Mouse (Mus musculus): ENCODE measurements at regions not wholly inside any gene's neighbourhood (a gene's known extent, or its start where the extent isn't known, plus 50 kb on each side); places are given as distances from the start of the nearest gene placed in this dataset.
A peak's percentile ranks its signal among the peaks of the same experiment; 100 is the strongest.

DNA sequence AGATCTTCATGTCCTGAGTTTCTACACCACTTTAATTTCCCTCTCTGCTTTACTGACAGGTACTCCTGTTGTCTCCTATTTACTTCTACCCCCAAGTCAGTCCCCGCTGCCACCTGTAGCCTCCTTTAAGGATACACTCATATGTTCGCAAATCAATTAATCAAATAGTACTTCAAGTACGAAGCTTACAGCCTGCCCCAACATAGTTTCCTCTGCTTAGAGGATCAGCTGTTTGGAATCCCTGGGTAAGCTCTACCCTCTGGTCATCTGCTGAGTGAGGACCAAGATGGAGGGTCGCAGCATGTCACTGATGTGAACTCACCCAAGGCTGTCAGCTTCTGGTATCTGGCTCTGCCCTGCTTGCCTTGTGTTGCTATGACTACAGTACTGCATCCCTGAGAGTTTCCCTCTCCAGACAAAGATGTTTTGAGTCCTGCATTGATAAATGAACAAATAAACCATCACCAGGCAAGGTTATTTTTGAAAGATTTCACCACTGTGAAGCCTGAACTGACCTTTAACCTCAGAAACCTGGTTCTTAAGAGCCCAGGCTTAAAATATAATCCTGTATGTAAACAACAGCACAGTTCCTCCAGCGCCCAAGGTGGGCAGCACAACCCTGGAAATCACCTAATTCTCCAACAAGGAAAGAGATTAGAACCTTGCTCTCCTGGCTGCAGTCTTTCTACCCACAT, 159.6 kb upstream of the Foxq1 start:
- WGBS = 73% methylated on average over 5 of the region's 5 CpGs
- no peak for DNase-seq (ENCODE audit: low spot score)
- Histone ChIP-seq H3K4me2 (replicated peaks) (no peak overlapping the region), H3K27me3 (ENCODE audit: control insufficient read depth, insufficient read depth, low read length) (no peaks in the 10 kb centered on the region), H3K9me3 (ENCODE audit: control insufficient read depth, low read length) (no peaks in the 10 kb centered on the region), H3K4me1 (replicated peaks; ENCODE audit: control insufficient read depth, insufficient read depth, low read length) (no peaks in the 10 kb centered on the region), H3K27ac (no peak overlapping the region), H3K4me3 (replicated peaks; ENCODE audit: low read length) (no peak overlapping the region), H3K36me3 (replicated peaks; ENCODE audit: control insufficient read depth, insufficient read depth) (no peaks in the 10 kb centered on the region), H3K9ac (no peak overlapping the region)
- no peak; the same call in 1 of the 2 replicates for ATAC-seq (ENCODE audit: low FRiP score)

DNA sequence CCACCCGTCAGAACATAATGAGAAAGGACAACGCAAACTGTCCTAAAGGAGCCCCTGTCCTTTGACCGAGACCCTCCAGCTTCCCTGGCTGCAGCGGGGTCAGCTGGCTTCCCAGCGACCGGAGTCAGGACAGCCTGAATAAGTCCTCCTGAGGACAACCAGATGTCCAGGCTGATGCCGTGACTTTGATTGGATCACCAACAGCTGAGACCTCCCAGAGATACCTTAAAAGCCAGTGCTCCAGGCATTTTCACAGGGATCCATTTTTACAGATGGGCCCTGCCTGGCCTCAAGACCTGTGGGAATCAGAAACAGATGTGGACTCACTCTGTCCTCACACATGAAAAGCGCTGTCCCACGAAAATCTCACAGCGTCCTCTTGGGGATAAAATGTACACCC, 158.7 kb upstream of the Foxq1 start:
- H3K4me1 ChIP-seq (replicated peaks; ENCODE audit: control insufficient read depth, insufficient read depth, low read length) = no peaks in the 10 kb centered on the region
- no peak for ATAC-seq (ENCODE audit: low FRiP score)
- no peak overlapping the region for H3K27ac ChIP-seq
- WGBS = 67% methylated on average over 10 of the region's 10 CpGs
- H3K4me3 ChIP-seq (replicated peaks; ENCODE audit: low read length) = no peak overlapping the region
- DNase-seq (ENCODE audit: low spot score) = no peak
- no peaks in the 10 kb centered on the region for H3K27me3 ChIP-seq (ENCODE audit: control insufficient read depth, insufficient read depth, low read length)
- no peak overlapping the region for H3K9ac ChIP-seq
- no peaks in the 10 kb centered on the region for H3K9me3 ChIP-seq (ENCODE audit: control insufficient read depth, low read length)
- H3K36me3 ChIP-seq (replicated peaks; ENCODE audit: control insufficient read depth, insufficient read depth) = no peaks in the 10 kb centered on the region
- no peak overlapping the region for H3K4me2 ChIP-seq (replicated peaks)

DNA sequence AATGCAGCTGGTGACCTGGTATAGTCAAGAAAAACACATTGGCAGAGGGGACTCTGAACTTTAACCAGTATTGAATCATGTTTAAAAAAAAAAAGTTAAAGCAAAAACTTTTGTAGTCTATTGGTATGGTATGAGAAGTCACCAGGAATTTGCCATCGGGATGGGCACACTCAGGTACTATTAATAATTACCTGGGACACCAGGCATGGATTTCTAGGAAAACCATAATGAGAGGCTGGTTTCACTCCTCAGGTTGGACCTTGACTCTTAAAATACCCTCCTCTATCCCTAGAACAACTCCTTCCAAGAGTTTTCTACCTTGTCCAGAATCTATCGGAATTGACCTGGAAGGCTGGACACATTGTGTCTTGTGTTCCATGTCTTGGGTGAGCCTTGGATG, 155.5 kb upstream of the Foxq1 start:
- Histone ChIP-seq H3K9me3 (ENCODE audit: control insufficient read depth, low read length) (no peaks in the 10 kb centered on the region), H3K4me1 (replicated peaks; ENCODE audit: control insufficient read depth, insufficient read depth, low read length) (no peaks in the 10 kb centered on the region), H3K36me3 (replicated peaks; ENCODE audit: control insufficient read depth, insufficient read depth) (no peaks in the 10 kb centered on the region), H3K27ac (no peak overlapping the region), H3K9ac (no peak overlapping the region), H3K27me3 (ENCODE audit: control insufficient read depth, insufficient read depth, low read length) (no peaks in the 10 kb centered on the region), H3K4me3 (replicated peaks; ENCODE audit: low read length) (no peak overlapping the region), H3K4me2 (replicated peaks) (no peak overlapping the region)
- DNase-seq (ENCODE audit: low spot score) (peak; percentile 1), ATAC-seq (ENCODE audit: low FRiP score) (no peak)
- WGBS = 95% methylated on average over 2 of the region's 2 CpGs

DNA sequence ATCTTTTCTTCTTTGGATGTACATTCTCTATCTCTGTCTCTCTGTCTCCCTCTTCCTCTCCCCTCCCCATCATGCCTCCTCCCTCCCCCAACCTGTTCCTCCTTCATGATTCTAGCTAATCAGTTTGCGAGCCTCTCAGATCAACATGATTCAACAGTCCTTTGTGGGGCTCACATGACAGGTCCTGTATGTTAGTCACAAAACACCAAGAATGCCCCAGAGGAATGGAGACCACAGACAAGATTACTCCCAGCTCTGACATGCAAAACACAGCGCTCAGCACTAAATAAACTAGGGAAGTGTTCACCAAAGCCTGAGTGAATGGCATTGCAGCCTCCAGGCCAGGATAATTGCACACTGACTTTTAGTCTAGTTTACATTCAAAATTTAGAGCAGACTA, 150.6 kb upstream of the Foxq1 start:
- Histone ChIP-seq H3K4me2 (replicated peaks) (no peak overlapping the region), H3K9me3 (ENCODE audit: control insufficient read depth, low read length) (no peaks in the 10 kb centered on the region), H3K27ac (no peak overlapping the region), H3K4me1 (replicated peaks; ENCODE audit: control insufficient read depth, insufficient read depth, low read length) (no peaks in the 10 kb centered on the region), H3K9ac (no peak overlapping the region), H3K36me3 (replicated peaks; ENCODE audit: control insufficient read depth, insufficient read depth) (no peaks in the 10 kb centered on the region), H3K4me3 (replicated peaks; ENCODE audit: low read length) (no peak overlapping the region), H3K27me3 (ENCODE audit: control insufficient read depth, insufficient read depth, low read length) (no peaks in the 10 kb centered on the region)
- DNase-seq (ENCODE audit: low spot score) (no peak), ATAC-seq (ENCODE audit: low FRiP score) (no peak)
- 83% methylated on average over 2 of the region's 2 CpGs for WGBS

DNA sequence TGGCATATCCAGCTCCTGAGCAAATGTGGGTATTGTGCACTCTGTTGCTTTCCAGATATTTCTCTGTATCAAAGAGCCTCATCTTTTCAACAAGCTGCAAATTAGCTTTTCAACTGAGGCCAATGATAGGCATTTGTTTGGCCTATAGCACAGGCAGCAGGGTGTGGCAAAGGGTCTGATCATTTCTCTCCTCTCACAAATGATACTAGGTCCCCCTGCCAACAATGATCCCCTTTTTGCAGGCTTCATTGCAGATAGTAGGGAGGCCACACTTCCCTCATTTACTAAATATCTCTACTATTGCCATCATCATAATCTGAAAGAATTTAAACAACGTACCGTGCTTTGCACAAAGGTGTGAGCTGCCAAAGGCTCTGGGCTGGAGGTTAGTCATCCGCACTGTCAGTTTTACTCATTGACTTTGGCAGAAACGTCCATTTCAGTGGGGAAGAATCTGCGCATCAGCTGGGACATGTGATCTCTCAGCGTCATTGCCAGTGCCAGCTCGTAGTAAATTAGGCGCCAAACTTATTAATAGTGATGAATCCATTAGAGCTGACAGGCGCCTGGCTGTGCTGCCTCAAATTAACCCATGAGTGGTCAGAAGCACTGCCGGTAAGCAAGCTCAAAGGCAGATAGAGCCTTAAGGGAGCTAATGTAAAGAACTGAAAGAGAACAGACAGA, 147.4 kb upstream of the Foxq1 start:
- no peaks in the 10 kb centered on the region for H3K4me1 ChIP-seq (replicated peaks; ENCODE audit: control insufficient read depth, insufficient read depth, low read length)
- H3K27ac ChIP-seq = peak overlapping the region; percentile 52
- 24% methylated on average over 10 of the region's 10 CpGs for WGBS
- peak; percentile 76 for DNase-seq (ENCODE audit: low spot score)
- no peaks in the 10 kb centered on the region for H3K27me3 ChIP-seq (ENCODE audit: control insufficient read depth, insufficient read depth, low read length)
- H3K9ac ChIP-seq = peak overlapping the region; percentile 20; the same call in 1 of the 2 replicates
- peak overlapping the region; percentile 41 for H3K4me2 ChIP-seq (replicated peaks)
- no peak overlapping the region for H3K4me3 ChIP-seq (replicated peaks; ENCODE audit: low read length)
- H3K9me3 ChIP-seq (ENCODE audit: control insufficient read depth, low read length) = no peaks in the 10 kb centered on the region
- peak; percentile 93 for ATAC-seq (ENCODE audit: low FRiP score)
- no peaks in the 10 kb centered on the region for H3K36me3 ChIP-seq (replicated peaks; ENCODE audit: control insufficient read depth, insufficient read depth)

DNA sequence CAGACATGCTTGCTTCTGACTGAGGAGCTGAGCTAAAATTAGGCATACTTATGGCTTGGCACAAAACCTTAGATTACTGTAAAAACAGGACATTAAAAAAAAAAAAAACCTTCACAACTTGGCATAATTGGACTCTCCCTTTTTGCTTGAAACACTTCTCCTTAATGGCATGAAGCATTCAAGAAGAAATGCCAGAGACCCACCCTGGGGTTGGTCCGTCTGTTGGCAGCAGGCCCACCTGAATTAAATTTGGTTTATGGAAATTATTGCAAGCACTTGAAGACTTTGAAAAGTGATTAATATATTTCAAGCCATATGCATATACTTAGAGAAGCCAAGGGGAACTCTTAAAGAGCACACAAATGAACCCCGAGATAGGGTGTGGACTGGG, 146.8 kb upstream of the Foxq1 start:
- WGBS = 68% methylated on average over 2 of the region's 2 CpGs
- Histone ChIP-seq H3K4me3 (replicated peaks; ENCODE audit: low read length) (no peak overlapping the region), H3K4me2 (replicated peaks) (peak overlapping the region; percentile 41), H3K36me3 (replicated peaks; ENCODE audit: control insufficient read depth, insufficient read depth) (no peaks in the 10 kb centered on the region), H3K27me3 (ENCODE audit: control insufficient read depth, insufficient read depth, low read length) (no peaks in the 10 kb centered on the region), H3K9ac (peak overlapping the region; percentile 20; the same call in 1 of the 2 replicates), H3K9me3 (ENCODE audit: control insufficient read depth, low read length) (no peaks in the 10 kb centered on the region), H3K4me1 (replicated peaks; ENCODE audit: control insufficient read depth, insufficient read depth, low read length) (no peaks in the 10 kb centered on the region), H3K27ac (no peak overlapping the region)
- ATAC-seq (ENCODE audit: low FRiP score) (0 out of 2 replicates have a peak, but pooled peaks have one; percentile 48), DNase-seq (ENCODE audit: low spot score) (no peak)

DNA sequence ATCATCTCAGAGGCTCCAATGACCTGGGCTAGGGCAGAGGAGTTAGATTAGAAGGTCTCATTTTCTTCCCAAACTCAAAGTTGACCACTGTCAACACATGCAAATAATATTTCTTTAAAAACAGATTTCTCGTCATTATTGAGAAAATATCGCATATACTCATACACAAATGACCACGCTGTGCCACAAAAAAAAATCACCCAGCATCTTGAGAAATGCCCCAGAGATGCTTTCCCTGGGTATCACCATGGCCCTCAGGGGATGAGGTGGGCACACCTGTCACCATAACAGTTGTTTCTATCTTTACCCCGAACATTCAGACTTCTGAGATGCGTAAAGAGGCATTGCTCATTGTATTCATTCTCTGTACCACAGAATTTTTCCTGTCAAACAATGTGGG, 134.4 kb upstream of the Foxq1 start:
- Histone ChIP-seq H3K9ac (no peak overlapping the region), H3K4me1 (replicated peaks; ENCODE audit: control insufficient read depth, insufficient read depth, low read length) (no peaks in the 10 kb centered on the region), H3K27me3 (ENCODE audit: control insufficient read depth, insufficient read depth, low read length) (no peaks in the 10 kb centered on the region), H3K9me3 (ENCODE audit: control insufficient read depth, low read length) (no peaks in the 10 kb centered on the region), H3K36me3 (replicated peaks; ENCODE audit: control insufficient read depth, insufficient read depth) (no peaks in the 10 kb centered on the region), H3K4me2 (replicated peaks) (no peak overlapping the region), H3K27ac (no peak overlapping the region), H3K4me3 (replicated peaks; ENCODE audit: low read length) (no peak overlapping the region)
- no peak for ATAC-seq (ENCODE audit: low FRiP score)
- no peak for DNase-seq (ENCODE audit: low spot score)
- WGBS = 93% methylated on average over 5 of the region's 5 CpGs

DNA sequence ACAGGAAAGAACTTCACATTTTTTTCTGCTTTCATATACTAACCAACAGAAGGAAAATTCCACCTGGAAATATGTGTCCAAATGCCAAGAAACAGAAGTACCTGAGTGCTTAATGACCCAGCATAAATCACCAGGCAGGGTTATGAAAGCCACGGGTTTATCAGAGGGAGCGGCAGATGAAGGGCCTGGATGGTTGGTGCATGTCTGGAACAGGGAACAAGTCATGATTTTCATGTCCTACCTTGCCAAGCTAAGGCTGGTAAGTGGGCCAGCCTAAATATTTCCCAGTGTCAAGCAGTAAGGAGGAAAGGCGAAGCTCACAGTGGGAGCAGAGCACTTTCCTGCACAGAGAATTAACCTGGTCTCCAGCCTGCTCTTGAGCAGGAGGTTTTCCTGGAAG, 132.3 kb upstream of the Foxq1 start:
- Histone ChIP-seq H3K4me2 (replicated peaks) (no peak overlapping the region), H3K9me3 (ENCODE audit: control insufficient read depth, low read length) (no peaks in the 10 kb centered on the region), H3K9ac (no peak overlapping the region), H3K27ac (no peak overlapping the region), H3K27me3 (ENCODE audit: control insufficient read depth, insufficient read depth, low read length) (no peaks in the 10 kb centered on the region), H3K4me3 (replicated peaks; ENCODE audit: low read length) (no peak overlapping the region), H3K36me3 (replicated peaks; ENCODE audit: control insufficient read depth, insufficient read depth) (no peaks in the 10 kb centered on the region), H3K4me1 (replicated peaks; ENCODE audit: control insufficient read depth, insufficient read depth, low read length) (no peaks in the 10 kb centered on the region)
- ATAC-seq (ENCODE audit: low FRiP score) (no peak), DNase-seq (ENCODE audit: low spot score) (no peak)
- 91% methylated on average over 3 of the region's 3 CpGs for WGBS

DNA sequence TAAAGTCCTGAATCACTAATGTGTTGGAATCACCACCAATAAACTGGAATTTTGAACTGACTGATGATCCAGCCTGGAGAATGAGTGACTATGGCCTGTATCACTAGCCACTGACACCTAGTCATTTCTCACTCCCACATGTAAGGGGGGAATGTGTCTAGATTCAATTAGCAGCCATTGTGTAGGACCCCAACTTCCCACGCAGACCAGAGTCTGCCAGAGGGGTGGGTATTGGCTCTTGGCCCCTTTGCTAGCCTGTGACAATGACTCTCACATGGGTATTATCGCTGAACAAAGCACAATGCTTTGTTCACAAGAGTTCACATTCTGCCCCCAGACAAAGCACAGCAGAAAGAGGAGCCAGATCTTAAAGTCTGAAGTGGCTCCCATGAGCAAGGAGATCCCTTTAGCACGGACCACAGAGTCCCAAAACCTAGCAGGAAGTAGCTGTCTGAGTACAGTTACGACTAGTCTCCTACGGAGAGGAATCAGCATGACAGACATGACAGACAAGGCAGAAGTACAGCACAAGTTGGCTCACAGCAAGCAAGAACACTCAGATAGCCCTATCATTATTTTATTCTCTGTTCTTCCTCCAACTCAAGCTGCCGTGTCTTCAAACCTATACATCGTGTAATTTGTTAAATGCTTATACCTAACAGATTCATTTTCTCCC, 130.0 kb upstream of the Foxq1 start:
- H3K4me1 ChIP-seq (replicated peaks; ENCODE audit: control insufficient read depth, insufficient read depth, low read length) = no peaks in the 10 kb centered on the region
- WGBS = 35% methylated on average over 7 of the region's 7 CpGs
- no peak overlapping the region for H3K4me2 ChIP-seq (replicated peaks)
- no peak overlapping the region for H3K9ac ChIP-seq
- ATAC-seq (ENCODE audit: low FRiP score) (no peak), DNase-seq (ENCODE audit: low spot score) (no peak)
- no peaks in the 10 kb centered on the region for H3K9me3 ChIP-seq (ENCODE audit: control insufficient read depth, low read length)
- H3K27me3 ChIP-seq (ENCODE audit: control insufficient read depth, insufficient read depth, low read length) = no peaks in the 10 kb centered on the region
- H3K4me3 ChIP-seq (replicated peaks; ENCODE audit: low read length) = no peak overlapping the region
- H3K36me3 ChIP-seq (replicated peaks; ENCODE audit: control insufficient read depth, insufficient read depth) = no peaks in the 10 kb centered on the region
- no peak overlapping the region for H3K27ac ChIP-seq

All from hindbrain, embryonic 14.5 days (tissue).